Mouse (Mus musculus): Measurements from ENCODE around the gene Garnl3.

The Garnl3 gene

DNA sequence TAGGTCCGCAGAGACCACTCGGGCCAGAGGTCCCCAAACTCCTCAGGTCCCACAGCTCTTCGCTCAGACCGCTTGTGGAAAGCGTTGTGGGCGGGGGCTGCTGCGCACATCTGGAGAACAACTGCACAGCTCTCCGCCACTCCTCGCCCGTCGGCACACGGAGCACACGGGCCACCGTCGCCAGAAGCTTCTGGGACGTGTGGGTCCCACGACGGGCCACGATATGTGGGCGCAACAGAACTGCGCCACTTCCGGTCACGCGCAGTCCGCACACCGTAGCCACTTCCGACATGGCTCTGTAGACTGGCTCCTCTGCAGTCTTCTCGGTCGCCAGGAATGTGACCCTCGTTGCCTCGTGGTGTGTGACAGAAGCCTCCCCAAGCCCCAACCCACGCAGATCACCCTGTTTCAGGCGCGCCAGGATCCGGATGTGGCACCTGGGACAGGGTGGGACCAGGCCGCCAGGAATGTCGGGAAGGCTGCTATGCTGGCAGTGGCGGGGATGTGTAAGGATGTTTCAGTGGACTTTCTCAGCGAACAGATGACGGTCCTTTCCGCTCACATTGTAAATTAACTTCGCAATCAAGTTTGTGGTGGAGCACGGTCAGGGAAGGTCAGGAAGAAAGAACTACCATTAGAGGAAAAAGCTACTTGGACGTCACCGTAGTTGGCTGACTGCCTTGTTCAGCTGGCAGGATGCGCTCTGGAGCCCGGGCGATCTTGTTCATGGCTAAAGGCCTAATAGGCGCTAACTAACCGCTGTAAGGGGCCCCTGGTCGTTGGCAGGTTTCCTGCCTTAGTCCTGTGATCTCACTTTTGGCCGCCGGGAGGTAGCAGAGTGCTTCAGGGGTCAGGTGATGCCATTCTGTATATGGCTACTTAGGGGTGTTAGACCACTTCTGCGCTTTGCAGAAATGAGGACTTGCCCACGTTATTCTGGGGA lies 164.5 kb downstream of the Garnl3 start:
- peak; percentile 83 for DNase-seq

DNA sequence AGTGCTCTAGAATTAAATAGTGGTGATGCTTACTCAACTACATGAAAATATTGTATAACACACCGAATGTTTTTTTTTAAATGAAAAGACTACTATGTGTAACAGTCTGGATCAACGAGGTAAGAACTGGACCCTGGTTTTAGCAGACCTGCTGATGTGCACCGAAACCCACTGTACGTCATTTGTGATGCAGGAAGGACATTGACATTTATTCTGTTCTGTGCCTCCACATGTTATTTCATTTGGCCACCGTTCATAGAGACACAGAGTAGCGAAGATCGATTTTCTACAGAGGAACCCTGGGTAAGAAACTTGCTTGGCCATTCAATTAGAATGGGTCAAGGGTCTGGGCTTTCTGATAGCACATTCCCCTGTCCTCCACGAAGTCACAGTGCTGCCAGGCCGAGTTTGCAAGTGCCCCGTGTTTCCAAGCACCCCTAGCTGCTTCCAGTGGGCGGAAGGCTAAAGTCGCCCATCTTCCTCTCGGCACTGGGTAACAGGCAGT lies 165.2 kb downstream of the Garnl3 start:
- no peak for DNase-seq

DNA sequence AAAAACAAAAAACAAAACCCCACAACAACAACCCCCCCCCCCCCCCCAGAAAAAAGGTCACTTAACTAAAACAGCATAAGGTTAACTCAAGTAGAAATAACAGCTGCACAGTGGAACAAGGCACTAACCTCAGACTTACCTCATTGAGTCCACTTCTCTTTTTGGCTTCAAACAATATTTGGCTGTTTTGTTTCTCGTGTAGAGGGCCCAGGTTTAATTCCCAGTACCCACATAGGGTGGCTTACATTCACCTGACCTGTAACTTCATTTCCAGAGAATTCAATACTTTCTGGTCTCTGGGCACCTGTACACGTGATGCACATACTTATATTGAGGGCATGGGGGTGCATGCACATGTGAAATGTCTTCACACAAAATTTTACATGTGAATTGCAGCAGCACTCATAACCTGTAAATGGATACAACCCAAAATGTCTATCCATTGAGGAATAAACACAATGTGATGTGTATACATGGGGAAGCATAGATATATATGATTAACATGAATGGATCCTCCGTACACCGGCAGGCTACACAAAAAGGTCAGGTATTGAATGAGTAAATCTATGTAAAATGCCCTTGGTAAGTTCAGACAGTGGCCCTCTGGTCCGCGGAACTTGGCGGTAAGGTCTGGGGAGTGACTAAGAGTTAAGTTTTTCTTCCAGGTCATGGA lies 165.8 kb downstream of the Garnl3 start:
- DNase-seq, result no peak

DNA sequence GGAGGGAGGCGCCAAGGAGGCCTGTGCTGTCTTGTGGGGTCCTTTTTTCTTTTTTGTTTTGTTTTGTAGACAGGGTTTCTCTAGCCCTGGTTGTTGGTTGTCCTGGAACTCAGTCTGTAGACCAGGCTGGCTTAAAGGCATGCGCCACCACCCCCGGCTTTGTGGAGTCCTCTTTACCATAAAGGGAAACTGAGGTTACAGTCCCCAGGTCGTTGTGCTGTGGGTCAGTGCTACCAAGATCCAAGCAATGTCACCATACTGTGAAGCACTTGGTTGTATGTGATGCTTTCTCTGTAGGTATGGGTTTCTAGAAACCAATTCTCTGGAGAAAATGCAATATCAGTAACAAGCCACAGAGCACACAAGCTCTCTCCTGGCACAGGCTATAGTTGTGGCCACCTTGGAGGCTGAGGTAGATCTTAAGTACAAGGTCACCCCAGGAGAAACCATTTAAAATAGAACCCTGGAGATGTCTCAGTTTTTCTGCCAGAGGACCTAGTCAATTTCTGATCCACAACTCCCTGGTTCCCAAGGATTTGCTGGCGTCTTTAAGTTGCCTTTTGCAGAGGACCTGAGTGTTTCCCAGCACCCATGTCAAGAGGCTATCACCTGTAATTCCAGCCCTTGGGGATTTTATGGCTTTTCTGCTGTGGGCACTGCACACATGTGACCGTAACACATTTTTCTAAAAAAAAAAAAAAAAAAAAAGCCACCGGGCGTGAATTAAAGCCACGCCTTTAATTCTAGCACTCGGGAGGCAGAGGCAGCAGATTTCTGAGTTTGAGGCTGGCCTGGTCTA lies 166.6 kb downstream of the Garnl3 start:
- DNase-seq, result no peak

DNA sequence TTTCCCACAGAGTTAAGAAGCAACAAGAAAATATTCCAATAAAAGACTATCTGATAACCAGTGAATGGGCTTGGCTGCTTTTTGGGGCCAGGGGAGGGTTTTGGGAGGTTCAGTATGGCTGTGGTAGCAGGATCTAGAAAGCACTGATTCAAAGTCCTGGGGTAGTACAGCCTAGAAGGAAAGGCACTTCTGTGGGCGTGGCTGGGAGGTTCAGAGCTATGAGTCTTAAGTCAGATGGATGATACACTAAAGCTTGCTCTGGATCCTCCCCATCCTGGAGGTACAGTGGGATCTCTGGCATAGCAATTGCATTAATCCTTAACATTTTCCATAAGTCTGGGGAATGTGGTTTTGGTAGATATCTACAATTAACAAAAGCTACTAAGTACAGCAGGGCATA lies 167.5 kb downstream of the Garnl3 start:
- DNase-seq, result no peak

DNA sequence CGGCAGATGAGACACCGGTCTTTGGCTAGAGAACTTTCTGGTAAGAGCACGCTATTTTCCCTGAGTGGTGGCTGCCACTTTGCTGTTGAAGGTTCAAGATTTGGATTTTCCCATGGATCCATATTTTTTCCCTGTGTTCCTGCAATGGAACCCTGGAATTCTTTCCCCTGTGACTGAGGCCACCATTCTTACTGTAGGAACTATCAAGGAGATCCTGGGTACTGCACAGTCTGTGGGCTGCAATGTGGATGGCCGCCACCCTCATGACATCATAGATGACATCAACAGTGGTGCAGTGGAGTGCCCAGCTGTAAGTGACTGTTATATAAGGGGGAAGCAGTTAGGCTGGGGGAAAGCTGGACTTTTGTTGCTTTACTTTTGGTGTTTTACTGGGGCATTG lies 167.9 kb downstream of the Garnl3 start:
- DNase-seq, result no peak

DNA sequence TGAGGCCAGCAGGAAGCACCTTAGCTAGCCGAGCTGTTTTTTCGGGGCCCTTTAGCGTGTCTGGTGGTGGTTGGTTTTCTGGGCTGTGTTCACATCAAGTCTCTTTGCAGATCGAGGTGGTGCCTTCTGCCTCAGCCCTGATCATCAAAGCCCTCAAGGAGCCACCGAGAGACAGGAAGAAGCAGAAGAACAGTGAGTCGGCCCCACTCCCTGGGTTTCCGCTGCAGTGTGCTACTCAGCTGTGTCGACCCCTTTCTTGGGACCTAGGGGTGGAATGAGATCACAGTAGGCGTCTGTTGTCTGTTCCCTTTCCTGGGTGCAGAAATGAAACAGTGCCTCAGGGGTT lies 168.6 kb downstream of the Garnl3 start:
- DNase-seq, result no peak

DNA sequence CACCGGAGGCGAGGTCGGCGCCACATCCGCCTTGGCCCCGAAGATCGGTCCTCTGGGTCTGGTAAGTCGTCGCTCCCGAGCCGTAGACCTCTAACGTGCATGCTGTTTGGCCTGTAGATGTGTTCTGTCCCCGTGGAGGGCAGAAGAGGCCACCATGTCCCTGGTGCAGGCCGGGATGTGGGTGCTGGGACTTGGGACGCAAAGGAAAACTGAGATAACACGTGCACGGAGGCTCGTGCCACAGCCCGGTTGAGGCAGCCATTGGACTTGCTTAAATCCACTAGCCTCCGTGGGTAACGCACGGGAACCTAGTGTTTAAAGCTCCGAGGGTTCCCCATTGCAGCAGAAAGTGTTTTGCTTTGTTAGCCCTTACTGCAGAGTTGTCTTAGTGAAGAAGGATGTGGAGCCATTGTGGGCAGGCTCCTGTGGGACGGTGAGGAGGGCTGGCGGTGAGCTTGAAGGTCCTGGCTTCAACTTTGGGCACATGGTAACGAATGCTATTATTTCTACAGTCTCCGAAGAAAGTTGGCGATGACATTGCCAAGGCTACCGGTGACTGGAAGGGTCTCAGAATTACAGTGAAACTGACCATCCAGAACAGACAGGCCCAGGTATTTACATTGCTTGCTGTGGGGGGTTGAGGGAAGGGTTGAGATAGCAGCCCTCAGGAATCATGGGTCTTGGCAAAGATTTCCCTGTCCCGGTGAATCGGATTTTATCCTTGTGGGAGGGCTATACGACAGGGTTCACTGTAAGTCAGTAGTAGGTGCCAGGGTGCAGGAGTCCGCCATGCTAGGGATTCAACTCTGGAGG lies 169.2 kb downstream of the Garnl3 start:
- no peak for DNase-seq

DNA sequence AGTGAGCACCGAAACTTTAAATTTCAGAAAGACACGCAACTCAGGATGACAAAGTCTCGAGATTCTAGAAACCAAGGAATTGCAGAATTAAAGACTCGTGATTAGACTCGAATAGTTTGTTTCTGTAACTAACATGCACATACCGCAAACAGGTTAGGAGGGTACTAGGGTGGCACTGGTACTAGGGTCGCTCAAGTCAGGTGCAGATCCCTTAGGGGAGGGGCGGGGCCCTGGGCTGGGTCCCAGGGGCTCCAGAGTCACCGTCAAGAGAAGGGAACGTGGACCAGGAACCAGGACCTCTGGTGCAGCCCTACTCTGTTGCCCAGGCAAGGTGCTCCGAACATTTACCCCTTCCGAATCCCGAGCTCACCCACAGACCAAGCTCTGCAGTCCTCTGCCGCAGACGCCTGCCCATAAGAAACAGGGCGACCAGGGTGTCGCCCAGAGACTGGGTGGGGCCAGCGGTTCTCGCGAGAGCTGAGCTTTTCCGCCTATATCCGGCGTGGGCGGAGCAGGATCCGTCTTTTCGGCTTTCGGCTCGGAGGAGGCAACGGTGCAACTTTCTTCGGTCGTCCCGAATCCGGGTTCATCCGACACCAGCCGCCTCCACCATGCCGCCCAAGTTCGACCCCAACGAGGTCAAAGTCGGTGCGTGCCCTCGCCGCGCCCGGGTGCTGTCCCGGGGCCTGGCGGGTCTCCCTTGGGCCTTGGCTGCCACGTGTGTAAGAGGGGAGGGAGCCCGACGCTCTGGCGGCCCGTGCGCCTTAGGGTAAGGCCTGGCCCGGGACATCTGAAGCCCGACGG lies 170.1 kb downstream of the Garnl3 start, which contains the start of the genes Rpl12 and Lrsam1:
Gene Rpl12, plus strand, starts transcription at position 368 of the 804 bp plus-strand sequence.
Gene Lrsam1, minus strand, starts transcription at position 423 of the 804 bp plus-strand sequence.
- peak; percentile 89 for DNase-seq

DNA sequence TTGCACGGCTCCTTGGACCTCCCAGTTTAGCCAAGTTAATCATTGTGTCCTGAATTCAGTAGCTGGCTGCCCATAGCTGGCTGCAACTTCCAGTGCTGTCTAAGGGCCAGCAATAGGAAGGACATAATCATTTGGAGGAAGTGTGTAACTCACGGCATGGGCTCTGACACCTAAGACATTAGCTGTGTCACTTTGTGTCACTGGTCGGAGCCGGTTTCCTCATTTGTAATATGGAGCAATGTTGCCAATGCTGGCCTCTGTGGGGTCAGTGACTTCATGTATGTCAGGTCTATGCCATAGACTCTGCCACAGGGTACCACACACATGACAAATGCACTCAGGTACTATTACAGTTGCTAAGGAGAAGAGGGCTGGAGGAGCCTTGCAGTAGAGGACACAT lies 171.2 kb downstream of the Garnl3 start:
- no peak for DNase-seq

DNA sequence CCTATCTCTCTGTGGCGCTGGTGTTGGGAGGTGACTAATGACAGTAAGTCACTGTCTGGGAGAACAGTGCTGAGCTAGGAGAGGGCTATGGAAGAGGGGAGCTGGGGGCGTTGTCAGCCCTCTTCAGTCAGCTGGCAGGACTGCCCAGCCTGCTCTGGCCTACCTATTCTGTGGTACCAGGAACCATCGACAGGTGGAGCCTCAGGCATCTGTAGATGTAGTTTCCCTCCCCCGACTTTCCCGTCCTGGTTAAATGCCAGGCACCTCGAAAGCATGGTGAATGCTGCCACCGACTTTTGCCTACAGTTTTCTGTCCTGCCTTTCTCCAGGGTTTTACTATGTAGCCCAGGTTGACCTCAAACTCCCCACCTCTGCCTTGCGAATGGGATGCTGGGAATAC lies 174.1 kb downstream of the Garnl3 start:
- DNase-seq, result no peak

DNA sequence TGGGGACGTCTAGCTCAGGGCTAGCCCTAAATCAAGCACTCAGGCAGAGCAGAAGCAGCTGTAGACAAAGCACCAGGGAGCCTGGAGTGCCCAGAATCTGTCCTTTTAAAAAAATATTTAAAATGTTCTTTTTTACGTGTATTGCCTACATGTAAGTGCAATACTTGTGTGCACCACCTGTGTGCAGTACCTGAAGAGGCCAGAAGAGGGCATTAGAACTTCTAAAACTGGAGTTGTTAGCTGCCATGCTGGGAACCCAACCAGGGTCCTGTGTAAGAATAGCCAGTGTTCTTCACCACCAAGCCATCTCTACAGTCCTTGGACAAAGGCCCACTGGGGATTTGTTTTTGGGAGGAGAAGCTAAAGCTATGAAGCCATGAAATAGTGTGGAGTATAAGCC lies 176.9 kb downstream of the Garnl3 start:
- no peak for DNase-seq

DNA sequence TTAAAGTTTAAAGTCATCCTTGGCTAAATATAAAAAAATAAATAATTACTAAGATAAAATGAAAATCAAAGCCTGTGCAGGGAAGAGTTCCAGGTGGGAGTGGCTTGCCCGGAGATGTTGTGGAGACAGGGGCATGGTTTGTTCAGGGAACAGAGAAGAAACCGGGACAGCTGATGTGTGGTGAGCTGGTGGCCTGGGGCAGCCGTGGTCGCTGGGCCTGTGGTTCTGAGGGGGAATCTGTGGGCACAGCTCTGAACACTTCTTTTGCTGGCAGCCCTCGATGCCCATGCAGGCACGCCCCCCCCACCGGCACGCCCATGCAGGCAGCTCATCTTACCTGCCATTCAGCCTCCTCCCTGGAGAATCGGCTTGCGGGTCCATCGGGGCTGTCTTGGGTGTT lies 184.0 kb downstream of the Garnl3 start:
- DNase-seq, result no peak

DNA sequence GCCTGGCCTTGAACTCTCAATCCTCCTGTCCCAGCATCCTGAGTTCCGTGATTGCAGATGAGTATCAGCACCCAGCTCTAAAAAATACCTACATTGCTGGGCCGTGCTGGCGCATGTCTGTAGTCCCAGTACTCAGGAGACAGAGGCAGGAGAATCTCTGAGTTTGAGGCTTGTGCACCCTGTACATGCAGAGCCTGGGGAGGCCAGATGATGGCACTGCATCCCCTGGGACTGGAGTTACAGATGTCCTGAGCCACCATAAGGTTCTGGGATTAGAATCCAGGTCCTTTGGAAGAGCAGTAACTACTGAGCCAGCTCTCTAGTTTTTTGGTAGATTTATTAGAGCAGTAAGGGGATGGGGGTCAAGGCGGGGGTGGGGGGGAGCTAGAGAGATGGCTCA lies 191.0 kb downstream of the Garnl3 start:
- no peak for DNase-seq

DNA sequence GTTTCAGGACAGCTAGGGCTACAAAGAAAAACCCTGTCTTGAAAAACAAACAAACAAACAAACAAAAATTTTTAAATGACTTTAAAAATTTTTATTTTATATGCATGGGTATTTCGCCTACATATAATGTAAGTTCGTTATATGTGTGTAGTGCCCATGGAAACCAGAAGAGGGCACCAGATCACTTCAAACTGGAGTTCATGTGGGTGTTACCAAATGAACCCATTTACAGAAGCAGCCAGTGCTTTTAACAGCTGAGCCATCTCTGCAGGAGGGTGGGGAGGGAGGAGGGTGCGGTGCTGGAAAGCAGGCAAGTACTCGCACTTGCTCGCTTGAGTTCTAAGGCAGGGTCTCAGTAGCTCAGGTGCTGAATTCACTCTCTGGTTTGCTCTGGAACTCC lies 192.0 kb downstream of the Garnl3 start:
- no peak for DNase-seq

DNA sequence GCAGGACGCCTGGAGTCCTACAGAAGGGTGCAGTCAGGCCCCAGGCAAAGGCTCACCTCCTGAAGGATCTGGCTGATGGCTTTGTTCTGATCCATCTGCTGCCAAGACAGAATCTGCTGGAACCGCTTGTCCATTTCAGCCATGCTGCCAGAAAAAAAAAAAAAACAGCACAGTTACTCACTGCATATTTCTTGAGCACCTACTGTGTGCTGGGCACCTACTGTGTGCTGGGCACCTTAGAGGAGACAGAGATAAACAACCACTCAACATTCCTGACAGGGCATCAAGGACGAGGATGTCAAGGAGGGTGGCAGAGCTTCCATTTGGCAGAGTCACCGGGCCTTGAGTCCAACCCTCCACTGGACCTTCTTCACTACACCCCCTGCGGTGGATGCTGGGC lies 192.7 kb downstream of the Garnl3 start:
- no peak for DNase-seq
